Mouse (Mus musculus): ENCODE results near the gene Smim12. TPM values are rescaled to one million over a fixed set of nuclear protein-coding genes. Genes with fewer than 3 reads are reported as not detected.

Smim12 gene
- total and polyA plus RNA-seq, 3 experiments: 48.3 to 60.1 TPM; not detected in 1

GRCm38 (mm10) chr4:127242696-127243095 lies 888 bp upstream of the Smim12 start:
- Histone ChIP-seq H3K9me3 (replicated peaks; ENCODE audit: insufficient read depth, low read length) (no peaks in the 10 kb centered on the region), H3K4me3 (ENCODE audit: control insufficient read depth in 1 of 2, insufficient read depth in 1 of 2, low read depth in 2 of 2, low read length in 2 of 2) (peak overlapping the region; percentile 39 to 45), H3K79me2 (ENCODE audit: control insufficient read depth, insufficient read depth, low read length, poor library complexity) (peaks cover 10% of the 10 kb centered on the region), H3K36me3 (ENCODE audit: control insufficient read depth in 1 of 2, insufficient read depth in 2 of 2, low read length in 2 of 2) (peaks cover 0 to 10% of the 10 kb centered on the region in 2 experiments; a peak in 2 of 4 replicates), H3K4me1 (ENCODE audit: control insufficient read depth in 1 of 2, insufficient read depth in 2 of 2, low read length in 2 of 2) (peaks cover 3 to 10% of the 10 kb centered on the region in 2 experiments; a peak in 3 of 4 replicates), H3K27ac (ENCODE audit: control insufficient read depth, low read depth, low read length) (peak overlapping the region; percentile 58), H3K27me3 (ENCODE audit: control insufficient read depth in 1 of 2, insufficient read depth in 2 of 2, low read length in 2 of 2) (no peaks in the 10 kb centered on the region), H3K9ac (ENCODE audit: control insufficient read depth, low read depth, low read length, poor library complexity, severe bottlenecking) (peak overlapping the region; percentile 51)
- peak; percentile 85 for DNase-seq (ENCODE audit: low read depth, low spot score)
- TF ChIP-seq USF1 (IDR thresholded peaks at IDR 0.05; ENCODE audit: low read depth, low read length) (peak; percentile 43; the same call in 1 of the 2 replicates), TCF12 (IDR thresholded peaks at IDR 0.05; ENCODE audit: low read depth, low read length) (no peak), RCOR1 (IDR thresholded peaks at IDR 0.05; ENCODE audit: low read depth, low read length) (peak; percentile 95), ZMIZ1 (IDR thresholded peaks at IDR 0.05; ENCODE audit: low read depth, low read length) (0 out of 2 replicates have a peak, but pooled peaks have one; percentile 24), MXI1 (IDR thresholded peaks at IDR 0.05; ENCODE audit: low read depth, low read length) (peak; percentile 66), SMC3 (IDR thresholded peaks at IDR 0.05; ENCODE audit: low read depth, low read length) (no peak; the same call in 1 of the 2 replicates), EP300 (IDR thresholded peaks at IDR 0.05; ENCODE audit: low read depth in 1 of 2, low read length in 2 of 2) (peak in 1 of 2 experiments; percentile 49; a peak in 3 of 4 replicates), ETS1 (IDR thresholded peaks at IDR 0.05; ENCODE audit: low read depth, low read length) (peak; percentile 53; the same call in 1 of the 2 replicates), TAL1 (IDR thresholded peaks at IDR 0.05; ENCODE audit: low read length) (no peak), POLR2AphosphoS2 (IDR thresholded peaks at IDR 0.05; ENCODE audit: low read length) (no peak), E2F4 (IDR thresholded peaks at IDR 0.05; ENCODE audit: borderline replicate concordance, low read depth, low read length) (no peak), SIN3A (IDR thresholded peaks at IDR 0.05; ENCODE audit: low read length) (peak; percentile 72), MYC (IDR thresholded peaks at IDR 0.05; ENCODE audit: low read depth, low read length) (0 out of 2 replicates have a peak, but pooled peaks have one; percentile 50), HCFC1 (IDR thresholded peaks at IDR 0.05; ENCODE audit: low read depth, low read length) (peak; percentile 66), ZKSCAN1 (IDR thresholded peaks at IDR 0.05; ENCODE audit: low read depth, low read length) (no peak), USF2 (IDR thresholded peaks at IDR 0.05; ENCODE audit: borderline replicate concordance in 1 of 2, insufficient read depth in 1 of 2, low read depth in 1 of 2, low read length in 2 of 2) (no peak), BHLHE40 (IDR thresholded peaks at IDR 0.05; ENCODE audit: borderline replicate concordance, low read depth, low read length) (peak; percentile 24; the same call in 1 of the 2 replicates), MYB (IDR thresholded peaks at IDR 0.05; ENCODE audit: low read depth, low read length) (no peak), GATA1 (IDR thresholded peaks at IDR 0.05; ENCODE audit: low read depth, low read length) (peak; percentile 40; the same call in 1 of the 2 replicates), TBP (IDR thresholded peaks at IDR 0.05; ENCODE audit: low read depth, low read length) (no peak), GABPA (IDR thresholded peaks at IDR 0.05; ENCODE audit: low read depth, low read length) (no peak), NELFE (IDR thresholded peaks at IDR 0.05; ENCODE audit: low read depth, low read length) (peak; percentile 55), POLR2A (IDR thresholded peaks at IDR 0.05; ENCODE audit: control insufficient read depth in 1 of 2, insufficient read depth in 1 of 2, low read depth in 1 of 2, low read length in 2 of 2, poor library complexity in 1 of 2) (peak in 1 of 2 experiments; percentile 38; a peak in 1 of 4 replicates)
